Mouse (Mus musculus): ENCODE data around the gene Tmc5. TPM values are rescaled to one million over a fixed set of nuclear protein-coding genes. Genes with fewer than 3 reads are reported as not detected.

Tmc5 gene
- polyA plus RNA-seq, 1 experiment from 2014 or later, result 0.24 TPM

GRCm38 (mm10) chr7:118650119-118650518, 53.0 kb downstream of the Tmc5 start:
- no peaks in the 10 kb centered on the region for H3K27me3 ChIP-seq
- H3K4me3 ChIP-seq, result no peak overlapping the region
- H3K36me3 ChIP-seq, result no peaks in the 10 kb centered on the region
- H3K4me2 ChIP-seq, result no peak overlapping the region
- no peaks in the 10 kb centered on the region for H3K4me1 ChIP-seq
- ATAC-seq (ENCODE audit: insufficient number of reproducible peaks, insufficient read depth, low FRiP score, low TSS enrichment, low read depth), result no peak
- no peak overlapping the region for H3K9ac ChIP-seq
- H3K27ac ChIP-seq, result no peak overlapping the region
- WGBS, result 84% methylated on average over 4 of the region's 4 CpGs
- H3K9me3 ChIP-seq, result no peaks in the 10 kb centered on the region

- Histone ChIP-seq H3K4me3 (no peak overlapping the region), H3K36me3 (no peaks in the 10 kb centered on the region), H3K4me2 (no peak overlapping the region), H3K9me3 (no peaks in the 10 kb centered on the region), H3K27ac (no peak overlapping the region), H3K4me1 (no peaks in the 10 kb centered on the region), H3K27me3 (no peaks in the 10 kb centered on the region), H3K9ac (no peak overlapping the region)
- WGBS, result 72% methylated on average over 1 of the region's 1 CpGs
- no peak for ATAC-seq (ENCODE audit: insufficient number of reproducible peaks, insufficient read depth, low FRiP score, low TSS enrichment, low read depth)
Observed at GRCm38 (mm10) chr7:118650891-118651290, 53.8 kb downstream of the Tmc5 start.

- WGBS, result 85% methylated on average over 6 of the region's 6 CpGs
- Histone ChIP-seq H3K4me3 (no peak overlapping the region), H3K27ac (no peak overlapping the region), H3K4me1 (no peaks in the 10 kb centered on the region), H3K27me3 (no peaks in the 10 kb centered on the region), H3K9ac (no peak overlapping the region), H3K4me2 (no peak overlapping the region), H3K9me3 (no peaks in the 10 kb centered on the region), H3K36me3 (no peaks in the 10 kb centered on the region)
- ATAC-seq (ENCODE audit: insufficient number of reproducible peaks, insufficient read depth, low FRiP score, low TSS enrichment, low read depth), result no peak
Observed at GRCm38 (mm10) chr7:118652572-118653295, 55.6 kb downstream of the Tmc5 start.

GRCm38 (mm10) chr7:118656730-118657129, 59.6 kb downstream of the Tmc5 start:
- no peaks in the 10 kb centered on the region for H3K4me1 ChIP-seq
- ATAC-seq (ENCODE audit: insufficient number of reproducible peaks, insufficient read depth, low FRiP score, low TSS enrichment, low read depth), result no peak
- no peaks in the 10 kb centered on the region for H3K9me3 ChIP-seq
- no peak overlapping the region for H3K4me3 ChIP-seq
- H3K4me2 ChIP-seq, result no peak overlapping the region
- H3K36me3 ChIP-seq, result no peaks in the 10 kb centered on the region
- H3K27me3 ChIP-seq, result no peaks in the 10 kb centered on the region
- no peak overlapping the region for H3K27ac ChIP-seq
- WGBS, result 27% methylated on average over 6 of the region's 6 CpGs
- H3K9ac ChIP-seq, result no peak overlapping the region

GRCm38 (mm10) chr7:118667773-118668172, 70.7 kb downstream of the Tmc5 start:
- ATAC-seq (ENCODE audit: insufficient number of reproducible peaks, insufficient read depth, low FRiP score, low TSS enrichment, low read depth), result no peak
- no peak overlapping the region for H3K4me2 ChIP-seq
- H3K27me3 ChIP-seq, result no peaks in the 10 kb centered on the region
- WGBS, result 82% methylated on average over 2 of the region's 2 CpGs
- no peak overlapping the region for H3K9ac ChIP-seq
- H3K27ac ChIP-seq, result no peak overlapping the region
- no peak overlapping the region for H3K4me3 ChIP-seq
- no peaks in the 10 kb centered on the region for H3K4me1 ChIP-seq
- peaks cover 3% of the 10 kb centered on the region; the same call in 1 of the 2 replicates for H3K9me3 ChIP-seq
- H3K36me3 ChIP-seq, result no peaks in the 10 kb centered on the region

- H3K9me3 ChIP-seq, result no peaks in the 10 kb centered on the region
- no peaks in the 10 kb centered on the region for H3K27me3 ChIP-seq
- no peak overlapping the region for H3K4me3 ChIP-seq
- WGBS, result 82% methylated on average over 4 of the region's 4 CpGs
- no peaks in the 10 kb centered on the region for H3K36me3 ChIP-seq
- H3K27ac ChIP-seq, result no peak overlapping the region
- H3K4me2 ChIP-seq, result no peak overlapping the region
- ATAC-seq (ENCODE audit: insufficient number of reproducible peaks, insufficient read depth, low FRiP score, low TSS enrichment, low read depth), result no peak
- H3K4me1 ChIP-seq, result no peaks in the 10 kb centered on the region
- no peak overlapping the region for H3K9ac ChIP-seq
Observed at GRCm38 (mm10) chr7:118670142-118670541, 73.0 kb downstream of the Tmc5 start.

- Histone ChIP-seq H3K27me3 (no peaks in the 10 kb centered on the region), H3K9me3 (no peaks in the 10 kb centered on the region), H3K4me1 (no peaks in the 10 kb centered on the region), H3K4me2 (no peak overlapping the region), H3K4me3 (no peak overlapping the region), H3K27ac (no peak overlapping the region), H3K36me3 (no peaks in the 10 kb centered on the region), H3K9ac (no peak overlapping the region)
- no peak for ATAC-seq (ENCODE audit: insufficient number of reproducible peaks, insufficient read depth, low FRiP score, low TSS enrichment, low read depth)
- WGBS, result 82% methylated on average over 4 of the region's 4 CpGs
Observed at GRCm38 (mm10) chr7:118676826-118677225, 79.7 kb downstream of the Tmc5 start.

- H3K9ac ChIP-seq, result no peak overlapping the region
- no peak overlapping the region for H3K27ac ChIP-seq
- peaks cover 54% of the 10 kb centered on the region for H3K36me3 ChIP-seq
- no peak for ATAC-seq (ENCODE audit: insufficient number of reproducible peaks, insufficient read depth, low FRiP score, low TSS enrichment, low read depth)
- no peak overlapping the region for H3K4me2 ChIP-seq
- 24% methylated on average over 5 of the region's 5 CpGs for WGBS
- no peaks in the 10 kb centered on the region for H3K27me3 ChIP-seq
- no peak overlapping the region for H3K4me3 ChIP-seq
- H3K4me1 ChIP-seq, result no peaks in the 10 kb centered on the region
- H3K9me3 ChIP-seq, result no peaks in the 10 kb centered on the region
Observed at GRCm38 (mm10) chr7:118688199-118688598, 91.1 kb downstream of the Tmc5 start.

GRCm38 (mm10) chr7:118689088-118689487, 92.0 kb downstream of the Tmc5 start:
- ATAC-seq (ENCODE audit: insufficient number of reproducible peaks, insufficient read depth, low FRiP score, low TSS enrichment, low read depth), result no peak
- H3K9ac ChIP-seq, result no peak overlapping the region
- H3K4me3 ChIP-seq, result no peak overlapping the region
- H3K4me1 ChIP-seq, result no peaks in the 10 kb centered on the region
- no peaks in the 10 kb centered on the region for H3K9me3 ChIP-seq
- H3K36me3 ChIP-seq, result peaks cover 61% of the 10 kb centered on the region
- no peak overlapping the region for H3K27ac ChIP-seq
- no peak overlapping the region for H3K4me2 ChIP-seq
- no peaks in the 10 kb centered on the region for H3K27me3 ChIP-seq
- WGBS, result 84% methylated on average over 7 of the region's 7 CpGs

GRCm38 (mm10) chr7:118691287-118691686, 94.2 kb downstream of the Tmc5 start:
- H3K27ac ChIP-seq, result no peak overlapping the region
- H3K4me2 ChIP-seq, result no peak overlapping the region
- no peak for ATAC-seq (ENCODE audit: insufficient number of reproducible peaks, insufficient read depth, low FRiP score, low TSS enrichment, low read depth)
- H3K4me1 ChIP-seq, result no peaks in the 10 kb centered on the region
- H3K4me3 ChIP-seq, result no peak overlapping the region
- no peaks in the 10 kb centered on the region for H3K27me3 ChIP-seq
- 90% methylated on average over 2 of the region's 2 CpGs for WGBS
- peaks cover 80% of the 10 kb centered on the region for H3K36me3 ChIP-seq
- no peak overlapping the region for H3K9ac ChIP-seq
- H3K9me3 ChIP-seq, result no peaks in the 10 kb centered on the region

GRCm38 (mm10) chr7:118696146-118696545, 99.0 kb downstream of the Tmc5 start:
- no peak overlapping the region for H3K4me3 ChIP-seq
- H3K4me1 ChIP-seq, result no peaks in the 10 kb centered on the region
- no peak overlapping the region for H3K27ac ChIP-seq
- no peak overlapping the region for H3K4me2 ChIP-seq
- H3K9me3 ChIP-seq, result no peaks in the 10 kb centered on the region
- no peak overlapping the region for H3K9ac ChIP-seq
- peaks cover 69% of the 10 kb centered on the region for H3K36me3 ChIP-seq
- ATAC-seq (ENCODE audit: insufficient number of reproducible peaks, insufficient read depth, low FRiP score, low TSS enrichment, low read depth), result no peak
- 92% methylated on average over 6 of the region's 6 CpGs for WGBS
- H3K27me3 ChIP-seq, result no peaks in the 10 kb centered on the region

GRCm38 (mm10) chr7:118697168-118697567, 100.1 kb downstream of the Tmc5 start:
- WGBS, result 85% methylated on average over 4 of the region's 4 CpGs
- Histone ChIP-seq H3K36me3 (peaks cover 65% of the 10 kb centered on the region), H3K4me3 (no peak overlapping the region)

More at GRCm38 (mm10) chr7:118697168-118697567, 100.1 kb downstream of the Tmc5 start:
- H3K4me1 ChIP-seq, result no peaks in the 10 kb centered on the region
- H3K9me3 ChIP-seq, result no peaks in the 10 kb centered on the region
- no peak overlapping the region for H3K27ac ChIP-seq
- no peak overlapping the region for H3K4me2 ChIP-seq
- no peaks in the 10 kb centered on the region for H3K27me3 ChIP-seq
- H3K9ac ChIP-seq, result no peak overlapping the region
- ATAC-seq (ENCODE audit: insufficient number of reproducible peaks, insufficient read depth, low FRiP score, low TSS enrichment, low read depth), result no peak
